Mouse (Mus musculus) gastrocnemius, postnatal 36 days (tissue): Measurements from ENCODE around the gene Rnf207. TPM values are rescaled to one million over a fixed set of nuclear protein-coding genes. Genes with fewer than 3 reads are reported as not detected.
A peak's percentile ranks its signal among the peaks of the same experiment; 100 is the strongest.

Experiments
- DNase-seq, 2 experiments: peaks; one replicate each; pipeline ENCODE4 v3.0.0; 2022
- intact Hi-C: fragments of 180-260 bp; cut with DNase I; formaldehyde crosslinking; loops from one replicate; pipeline ENCODE4 v1.15.1; 2025
- long read RNA-seq, 2 experiments: library from polyadenylated mRNA; stranded (forward); transcript quantifications; one replicate each; pipeline ENCODE4 v2.0.0; 2021
- total RNA-seq, 2 experiments: library from RNA; stranded (reverse); gene quantifications; 2 replicates each; pipeline ENCODE4 v1.2.3; 2021

Gene Rnf207
- total RNA-seq = not detected
- long read RNA-seq, experiment 1 = 0 reads
- long read RNA-seq, experiment 2 = 0 reads

- intact Hi-C loops = no loop called here
- DNase-seq = peak; percentile 45 to 48
These were observed at the start of gene Rnf207 for GRCm38 (mm10) chr4:152318517-152319234. Gene Rnf207, minus strand, starts transcription at chr4:152318993.

GRCm38 (mm10) chr4:152365228-152365627 lies 46.4 kb upstream of the Rnf207 start:
- no peak for DNase-seq
- intact Hi-C loops = no loop called here

- DNase-seq = no peak
- intact Hi-C loops = no loop called here
These were observed 43.4 kb upstream of the Rnf207 start for GRCm38 (mm10) chr4:152362180-152362579.

- no peak for DNase-seq
- intact Hi-C loops = no loop called here
These were observed 42.1 kb upstream of the Rnf207 start for GRCm38 (mm10) chr4:152360855-152361254.

- intact Hi-C loops = no loop called here
- DNase-seq = no peak
These were observed 40.9 kb upstream of the Rnf207 start for GRCm38 (mm10) chr4:152359700-152360099.

- no peak for DNase-seq
- intact Hi-C loops = no loop called here
These were observed 36.9 kb upstream of the Rnf207 start for GRCm38 (mm10) chr4:152355672-152356071.

GRCm38 (mm10) chr4:152353886-152354637 lies 35.3 kb upstream of the Rnf207 start:
- no peak for DNase-seq
- intact Hi-C loops = no loop called here

GRCm38 (mm10) chr4:152351422-152352305 lies 32.9 kb upstream of the Rnf207 start:
- no peak for DNase-seq
- intact Hi-C loops = no loop called here

GRCm38 (mm10) chr4:152350722-152351421 lies 32.1 kb upstream of the Rnf207 start:
- intact Hi-C loops = no loop called here
- DNase-seq = no peak

GRCm38 (mm10) chr4:152349837-152350381 lies 31.1 kb upstream of the Rnf207 start:
- no peak for DNase-seq
- intact Hi-C loops = no loop called here

- DNase-seq = peak; percentile 36 to 59
- intact Hi-C loops = no loop called here
These were observed 26.5 kb upstream of the Rnf207 start for GRCm38 (mm10) chr4:152345120-152345889.

GRCm38 (mm10) chr4:152344651-152345050 lies 25.9 kb upstream of the Rnf207 start:
- DNase-seq = no peak
- intact Hi-C loops = no loop called here

- intact Hi-C loops = loop anchor here (2.0 kb wide), 2 partner anchors 90 to 148 kb away; no protein-coding TSS in a partner anchor
- DNase-seq = no peak
These were observed 24.5 kb upstream of the Rnf207 start for GRCm38 (mm10) chr4:152343296-152343695.

- DNase-seq = no peak
- intact Hi-C loops = no loop called here
These were observed 21.9 kb upstream of the Rnf207 start for GRCm38 (mm10) chr4:152340584-152341284.

- DNase-seq = no peak
- intact Hi-C loops = no loop called here
These were observed 20.5 kb upstream of the Rnf207 start for GRCm38 (mm10) chr4:152339293-152339790.

- intact Hi-C loops = no loop called here
- DNase-seq = no peak
These were observed 19.9 kb upstream of the Rnf207 start, which contains the start of gene Chd5 for GRCm38 (mm10) chr4:152338419-152339292. Gene Chd5, plus strand, starts transcription at chr4:152338651.

GRCm38 (mm10) chr4:152337772-152338171 lies 19.0 kb upstream of the Rnf207 start:
- DNase-seq = no peak
- intact Hi-C loops = no loop called here
